Mouse (Mus musculus): ENCODE data around the gene Fbp1.

- TF ChIP-seq CTCF (IDR thresholded peaks at IDR 0.05; ENCODE audit: control insufficient read depth, insufficient read depth, insufficient read length) (no peak), CEBPB (IDR thresholded peaks at IDR 0.05; ENCODE audit: low read depth) (no peak)
Observed at GRCm38 (mm10) chr13:62879831-62880615, 8.1 kb downstream of the Fbp1 start.

All from C2C12 (cell line).